Mouse (Mus musculus) kidney, adult 9 months (tissue): ENCODE results near the gene Rcor3.

ENCODE experiments used
- DNase-seq: peaks from one replicate; pipeline ENCODE4 v3.0.0; 2022

The Rcor3 gene

DNA sequence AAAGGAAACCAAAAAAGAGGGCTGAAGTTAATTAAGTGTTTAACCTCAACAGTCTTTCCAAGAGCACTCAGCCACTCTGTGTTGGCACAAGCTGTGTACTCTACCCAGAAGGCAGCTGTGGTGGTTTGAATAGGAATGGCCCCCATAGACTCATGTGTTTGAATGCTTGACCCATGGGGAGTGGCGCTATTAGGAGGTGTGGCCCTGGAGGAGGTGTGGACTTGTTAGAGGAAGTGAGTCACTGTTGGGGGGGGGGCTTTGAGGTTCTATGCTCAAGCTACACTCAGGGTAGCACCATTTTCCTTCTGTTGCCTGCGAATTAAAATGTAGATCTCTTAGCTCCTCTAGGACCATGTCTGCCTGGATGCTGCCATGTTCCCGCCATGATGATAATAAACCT is 70.9 kb downstream of the Rcor3 start:
- DNase-seq: no peak

DNA sequence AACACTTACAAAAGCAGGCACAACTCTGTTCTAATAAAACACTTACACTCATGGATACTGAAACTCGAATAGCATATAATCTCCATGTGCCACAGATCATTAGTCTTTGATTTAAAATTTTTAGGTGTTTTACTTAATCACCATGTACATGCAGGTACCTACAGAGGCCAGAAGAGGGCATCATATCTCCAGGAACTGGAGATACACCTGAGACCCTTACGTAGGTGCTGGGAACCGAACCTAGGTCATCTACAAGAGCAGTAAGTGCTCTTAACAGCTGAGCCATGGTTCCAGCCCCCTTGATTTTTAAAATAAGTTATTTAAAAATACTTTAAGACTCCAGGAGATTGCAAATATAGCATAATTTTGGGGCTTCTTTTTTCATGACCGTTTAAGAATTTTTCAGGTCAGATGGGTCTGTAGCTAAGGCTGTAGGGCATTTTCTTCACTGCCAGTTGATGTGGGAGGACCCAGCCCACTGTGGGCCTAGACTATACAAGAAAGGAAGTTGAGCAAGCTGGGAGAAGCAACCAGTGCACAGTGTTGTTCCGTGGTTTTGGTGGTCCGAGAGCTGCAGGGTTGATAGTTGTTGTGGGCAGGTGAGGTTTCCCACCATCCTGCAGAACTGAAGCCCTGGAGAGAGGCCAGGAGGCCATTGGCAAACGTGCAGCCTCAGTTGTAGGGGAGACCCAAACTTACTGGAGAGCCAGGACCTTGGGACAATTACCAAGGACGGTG is 74.5 kb downstream of the Rcor3 start:
- DNase-seq: no peak

DNA sequence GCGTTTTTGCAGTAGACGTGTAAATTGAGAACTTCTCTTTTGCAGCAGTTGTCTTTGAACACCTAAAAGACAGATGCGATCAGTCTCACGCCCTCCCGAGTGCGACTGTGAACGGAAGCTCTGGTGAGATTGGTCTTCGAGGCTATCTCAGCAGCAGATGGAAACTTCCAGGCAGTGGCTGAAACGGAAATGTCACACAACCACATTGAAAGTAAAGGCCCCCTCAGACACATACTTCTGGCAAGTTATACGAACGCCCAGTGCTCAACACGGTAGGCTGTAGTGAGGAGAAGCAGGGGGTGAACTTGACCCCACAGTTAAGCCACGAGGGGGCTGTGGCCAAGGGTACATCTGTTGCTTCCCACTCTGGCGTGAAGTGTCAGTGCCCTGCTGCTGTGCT is 75.2 kb downstream of the Rcor3 start:
- DNase-seq: no peak

DNA sequence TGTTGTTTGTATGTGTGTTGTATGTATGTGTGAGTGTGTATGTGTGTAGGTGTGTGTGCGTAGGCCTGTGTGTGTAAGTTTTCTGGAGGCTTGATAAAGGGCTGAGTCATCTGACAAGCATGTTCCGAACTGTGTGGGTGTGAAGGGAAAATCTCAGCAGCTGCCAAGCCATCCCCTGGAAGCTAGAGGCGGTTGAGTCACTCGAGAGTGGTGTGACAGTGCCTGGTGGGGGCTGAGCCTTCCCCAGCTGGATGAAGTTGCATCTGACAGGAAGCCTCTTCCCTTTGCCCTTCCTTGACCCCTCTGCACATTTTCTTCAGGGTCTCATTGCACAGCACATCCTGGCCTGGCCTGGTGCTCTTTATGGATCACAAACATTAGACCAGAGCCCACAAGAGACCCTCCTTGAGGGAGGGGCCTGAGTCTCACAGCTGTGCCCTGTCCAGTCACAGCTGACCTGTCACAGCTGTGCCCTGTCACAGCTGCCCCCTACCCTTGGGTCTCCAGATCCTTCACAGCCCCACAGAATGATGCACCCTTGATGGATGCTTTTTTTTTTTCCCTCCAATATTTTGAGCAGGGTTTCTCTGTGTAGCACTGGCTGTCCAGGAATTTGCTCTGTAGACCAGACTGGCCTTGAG is 76.1 kb downstream of the Rcor3 start:
- no peak for DNase-seq

DNA sequence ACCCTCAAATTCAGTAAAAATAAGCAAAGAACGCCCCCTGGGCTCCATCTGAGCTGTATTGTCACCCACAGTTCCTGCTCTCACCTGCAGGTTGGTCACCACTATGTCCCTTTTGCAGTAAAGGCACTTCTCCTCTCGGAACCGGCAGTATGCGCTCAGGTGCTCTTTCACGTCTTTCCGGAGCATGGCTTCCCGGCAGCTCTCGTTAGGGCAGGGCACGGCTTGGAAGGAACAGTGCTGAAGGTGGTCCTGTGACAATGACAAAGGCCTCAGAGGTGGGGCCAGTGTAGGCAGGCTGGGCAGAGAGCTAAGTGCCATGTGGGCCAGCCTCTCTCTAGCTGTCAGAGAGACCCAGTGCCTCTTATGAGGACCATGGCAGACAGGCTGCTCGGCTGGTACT is 79.0 kb downstream of the Rcor3 start:
- DNase-seq: no peak

DNA sequence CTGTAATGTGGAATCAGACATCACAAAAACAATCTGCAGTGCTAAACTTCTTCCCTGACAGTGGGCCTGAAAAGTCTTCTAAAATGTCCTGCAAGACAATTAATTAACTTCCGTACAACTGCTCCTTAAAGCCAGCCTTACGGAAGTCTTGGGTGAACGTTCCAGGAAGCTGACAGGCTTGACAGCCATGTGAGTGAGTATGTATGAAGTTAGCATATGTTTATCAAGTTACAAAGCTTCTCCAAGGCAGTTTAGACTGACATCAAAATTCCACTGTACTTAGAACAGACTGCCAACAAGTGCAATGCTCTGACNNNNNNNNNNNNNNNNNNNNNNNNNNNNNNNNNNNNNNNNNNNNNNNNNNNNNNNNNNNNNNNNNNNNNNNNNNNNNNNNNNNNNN is 84.1 kb downstream of the Rcor3 start:
- DNase-seq: no peak

DNA sequence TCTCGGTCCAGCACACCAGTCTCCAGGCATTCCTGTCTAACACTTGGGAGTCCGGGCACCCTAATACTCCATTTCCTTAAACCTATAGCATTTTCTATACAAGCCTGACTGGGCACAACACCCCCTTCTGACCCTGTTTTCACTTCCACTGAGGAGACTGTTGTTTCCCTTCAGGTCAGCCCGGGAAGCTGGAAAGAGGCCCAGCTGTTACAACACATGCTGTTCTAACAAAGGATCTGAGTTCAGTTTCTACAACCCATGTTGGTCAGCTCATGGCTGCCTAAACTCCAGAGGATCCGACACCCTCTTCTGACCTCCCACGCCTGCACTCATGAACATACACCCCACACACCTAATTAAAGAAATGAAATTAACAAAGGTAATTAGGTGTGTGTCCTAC is 84.9 kb downstream of the Rcor3 start:
- DNase-seq: no peak

DNA sequence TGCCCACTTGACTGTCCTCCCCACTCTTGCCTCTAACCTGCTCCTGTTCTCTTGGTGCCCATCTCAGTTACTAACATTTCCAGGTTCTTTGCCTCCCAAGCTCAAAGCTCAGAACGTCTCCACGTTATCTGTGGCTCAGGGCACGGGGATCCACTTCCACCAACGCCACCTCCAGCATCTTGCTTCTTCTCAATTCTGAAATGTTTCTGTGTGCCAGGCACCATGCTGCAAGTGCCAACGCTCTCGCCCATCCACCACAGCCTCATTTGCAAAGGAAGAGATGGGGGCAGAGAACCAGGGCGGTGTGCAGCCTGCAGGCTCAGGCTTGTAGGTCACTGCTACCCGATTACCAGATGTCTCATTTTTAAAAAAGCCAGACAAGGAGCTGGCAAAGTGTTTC is 85.4 kb downstream of the Rcor3 start:
- no peak for DNase-seq
